Mouse (Mus musculus): ENCODE measurements around the gene Tbl3. TPM values are rescaled to one million over a fixed set of nuclear protein-coding genes. Genes with fewer than 3 reads are reported as not detected.

Gene Tbl3
- polyA plus RNA-seq (2015; fragmentation: Nextera tagmentation; extraction: Ambion mirVana): 64.4 and 68.0 TPM in 2 replicates

GRCm38 (mm10) chr17:24706982-24707800 is at the start of gene Tbl3:
TSS of gene Tbl3 (minus strand) at chr17:24707660.
- no peaks in the 10 kb centered on the region for H3K9me3 ChIP-seq
- WGBS: 4% methylated on average over 32 of the region's 32 CpGs
- peak within 1 kb of the TSS; percentile 80 for H3K9ac ChIP-seq
- ATAC-seq (ENCODE audit: insufficient read depth, low FRiP score, low read depth): peak; percentile 80
- peak within 1 kb of the TSS; percentile 86 for H3K4me3 ChIP-seq (replicated peaks)
- peaks cover 20% of the 10 kb centered on the region for H3K36me3 ChIP-seq
- peak within 1 kb of the TSS; percentile 79 for H3K4me2 ChIP-seq
- H3K27me3 ChIP-seq (replicated peaks): no peaks in the 10 kb centered on the region
- H3K4me1 ChIP-seq: no peaks in the 10 kb centered on the region
- peak within 1 kb of the TSS; percentile 86 for H3K27ac ChIP-seq

- Histone ChIP-seq H3K27me3 (replicated peaks) (peaks cover 54% of the 10 kb centered on the region), H3K9ac (no peak within 1 kb of the TSS), H3K27ac (no peak within 1 kb of the TSS), H3K4me1 (peaks cover 5% of the 10 kb centered on the region; the same call in 1 of the 2 replicates), H3K4me2 (peak within 1 kb of the TSS; percentile 97), H3K9me3 (no peaks in the 10 kb centered on the region), H3K4me3 (replicated peaks) (peak within 1 kb of the TSS; percentile 51), H3K36me3 (no peaks in the 10 kb centered on the region)
- ATAC-seq (ENCODE audit: insufficient read depth, low FRiP score, low read depth): peak; percentile 85
- WGBS: under 1% methylated on average over 65 of the region's 82 CpGs
Observed at GRCm38 (mm10) chr17:24752415-24753394, 45.2 kb upstream of the Tbl3 start, which contains the start of gene Hs3st6. TSS of gene Hs3st6 (plus strand) at chr17:24752988.

- peaks cover 10% of the 10 kb centered on the region; the same call in 1 of the 2 replicates for H3K4me1 ChIP-seq
- H3K4me2 ChIP-seq: no peak overlapping the region
- H3K27me3 ChIP-seq (replicated peaks): peaks cover 54% of the 10 kb centered on the region
- H3K4me3 ChIP-seq (replicated peaks): no peak overlapping the region
- no peak overlapping the region for H3K9ac ChIP-seq
- no peaks in the 10 kb centered on the region for H3K9me3 ChIP-seq
- no peak for ATAC-seq (ENCODE audit: insufficient read depth, low FRiP score, low read depth)
- H3K36me3 ChIP-seq: no peaks in the 10 kb centered on the region
- 17% methylated on average over 4 of the region's 4 CpGs for WGBS
- no peak overlapping the region for H3K27ac ChIP-seq
Observed at GRCm38 (mm10) chr17:24751528-24751927, 44.1 kb upstream of the Tbl3 start.

GRCm38 (mm10) chr17:24746986-24747385 is 39.5 kb upstream of the Tbl3 start:
- WGBS: 31% methylated on average over 4 of the region's 4 CpGs
- Histone ChIP-seq H3K4me3 (replicated peaks) (no peak overlapping the region), H3K9ac (no peak overlapping the region), H3K27me3 (replicated peaks) (peaks cover 17% of the 10 kb centered on the region), H3K9me3 (no peaks in the 10 kb centered on the region), H3K27ac (no peak overlapping the region), H3K36me3 (no peaks in the 10 kb centered on the region), H3K4me2 (no peak overlapping the region), H3K4me1 (0 out of 2 replicates have a peak, but pooled peaks cover 5% of the 10 kb centered on the region)
- peak; percentile 32; the same call in 1 of the 2 replicates for ATAC-seq (ENCODE audit: insufficient read depth, low FRiP score, low read depth)

- H3K4me1 ChIP-seq: 0 out of 2 replicates have a peak, but pooled peaks cover 5% of the 10 kb centered on the region
- no peak overlapping the region for H3K4me3 ChIP-seq (replicated peaks)
- 21% methylated on average over 7 of the region's 7 CpGs for WGBS
- H3K27ac ChIP-seq: no peak overlapping the region
- peaks cover 7% of the 10 kb centered on the region; the same call in 1 of the 2 replicates for H3K27me3 ChIP-seq (replicated peaks)
- H3K4me2 ChIP-seq: no peak overlapping the region
- peak; percentile 74 for ATAC-seq (ENCODE audit: insufficient read depth, low FRiP score, low read depth)
- no peak overlapping the region for H3K9ac ChIP-seq
- peaks cover 4% of the 10 kb centered on the region; the same call in 1 of the 2 replicates for H3K36me3 ChIP-seq
- no peaks in the 10 kb centered on the region for H3K9me3 ChIP-seq
Observed at GRCm38 (mm10) chr17:24745526-24746497, 38.4 kb upstream of the Tbl3 start.

- no peak overlapping the region for H3K9ac ChIP-seq
- no peaks in the 10 kb centered on the region for H3K9me3 ChIP-seq
- H3K4me3 ChIP-seq (replicated peaks): no peak overlapping the region
- H3K4me1 ChIP-seq: 0 out of 2 replicates have a peak, but pooled peaks cover 11% of the 10 kb centered on the region
- no peak for ATAC-seq (ENCODE audit: insufficient read depth, low FRiP score, low read depth)
- peaks cover 10% of the 10 kb centered on the region; the same call in 1 of the 2 replicates for H3K36me3 ChIP-seq
- H3K27me3 ChIP-seq (replicated peaks): no peaks in the 10 kb centered on the region
- H3K4me2 ChIP-seq: no peak overlapping the region
- 67% methylated on average over 3 of the region's 3 CpGs for WGBS
- H3K27ac ChIP-seq: no peak overlapping the region
Observed at GRCm38 (mm10) chr17:24744381-24744780, 36.9 kb upstream of the Tbl3 start.

GRCm38 (mm10) chr17:24743896-24744295 is 36.4 kb upstream of the Tbl3 start:
- Histone ChIP-seq H3K36me3 (peaks cover 10% of the 10 kb centered on the region; the same call in 1 of the 2 replicates), H3K4me1 (0 out of 2 replicates have a peak, but pooled peaks cover 12% of the 10 kb centered on the region), H3K9me3 (no peaks in the 10 kb centered on the region), H3K4me3 (replicated peaks) (no peak overlapping the region), H3K9ac (no peak overlapping the region), H3K27ac (no peak overlapping the region), H3K4me2 (no peak overlapping the region), H3K27me3 (replicated peaks) (no peaks in the 10 kb centered on the region)
- ATAC-seq (ENCODE audit: insufficient read depth, low FRiP score, low read depth): no peak
- WGBS: 79% methylated on average over 5 of the region's 5 CpGs

GRCm38 (mm10) chr17:24742307-24742706 is 34.8 kb upstream of the Tbl3 start:
- H3K36me3 ChIP-seq: peaks cover 10% of the 10 kb centered on the region; the same call in 1 of the 2 replicates
- no peak overlapping the region for H3K27ac ChIP-seq
- H3K9me3 ChIP-seq: no peaks in the 10 kb centered on the region
- H3K9ac ChIP-seq: no peak overlapping the region
- WGBS: 78% methylated on average over 8 of the region's 8 CpGs
- H3K4me2 ChIP-seq: no peak overlapping the region
- ATAC-seq (ENCODE audit: insufficient read depth, low FRiP score, low read depth): no peak
- H3K27me3 ChIP-seq (replicated peaks): no peaks in the 10 kb centered on the region
- H3K4me3 ChIP-seq (replicated peaks): no peak overlapping the region
- H3K4me1 ChIP-seq: 0 out of 2 replicates have a peak, but pooled peaks cover 13% of the 10 kb centered on the region

GRCm38 (mm10) chr17:24739926-24740325 is 32.5 kb upstream of the Tbl3 start:
- no peaks in the 10 kb centered on the region for H3K9me3 ChIP-seq
- no peak overlapping the region; the same call in 1 of the 2 replicates for H3K27ac ChIP-seq
- WGBS: 67% methylated on average over 8 of the region's 8 CpGs
- ATAC-seq (ENCODE audit: insufficient read depth, low FRiP score, low read depth): no peak
- H3K4me3 ChIP-seq (replicated peaks): no peak overlapping the region
- no peak overlapping the region for H3K4me2 ChIP-seq
- H3K27me3 ChIP-seq (replicated peaks): no peaks in the 10 kb centered on the region
- H3K36me3 ChIP-seq: peaks cover 10% of the 10 kb centered on the region; the same call in 1 of the 2 replicates
- H3K4me1 ChIP-seq: peaks cover 19% of the 10 kb centered on the region; the same call in 1 of the 2 replicates
- H3K9ac ChIP-seq: no peak overlapping the region

GRCm38 (mm10) chr17:24738238-24738637 is 30.8 kb upstream of the Tbl3 start:
- Histone ChIP-seq H3K4me3 (replicated peaks) (no peak overlapping the region), H3K9me3 (no peaks in the 10 kb centered on the region), H3K4me2 (no peak overlapping the region), H3K4me1 (peaks cover 19% of the 10 kb centered on the region; the same call in 1 of the 2 replicates), H3K27me3 (replicated peaks) (no peaks in the 10 kb centered on the region), H3K36me3 (peaks cover 10% of the 10 kb centered on the region; the same call in 1 of the 2 replicates), H3K9ac (no peak overlapping the region), H3K27ac (no peak overlapping the region)
- 80% methylated on average over 4 of the region's 4 CpGs for WGBS
- no peak for ATAC-seq (ENCODE audit: insufficient read depth, low FRiP score, low read depth)
